In genomic region chr7:46445896-46446295, GRCm38 (mm10) we compare ENCODE assay signal across 19 mouse cellular contexts. TPM values are rescaled to one million over a fixed set of nuclear protein-coding genes. Genes with fewer than 3 reads are reported as not detected.
DNase-seq lines count a peak whose midpoint lies in the region; ATAC-seq and TF ChIP-seq lines count a peak whose summit lies in the region.
"Had no signal": no experiment of that assay in that cellular context is flagged by ENCODE, and none has a peak within 500 bp of the region (broad histone marks: within the 10 kb centered on the region; RNA-seq: fewer than 3 reads in every experiment).

No protein-coding gene starts in this region.

- no peak overlapping the region for H3K4me3 ChIP-seq in forebrain, embryonic 10.5 days
- H3K4me3 ChIP-seq in forebrain, embryonic 15.5 days: no peak overlapping the region
- no peak overlapping the region for H3K4me3 ChIP-seq in midbrain, embryonic 10.5 days
- no peak overlapping the region for H3K4me3 ChIP-seq in midbrain, embryonic 14.5 days (replicated peaks; ENCODE audit: low read depth, low read length)
- H3K4me3 ChIP-seq in hindbrain, postnatal 0 days (ENCODE audit: low read length): no peak overlapping the region
- H3K4me3 ChIP-seq in intestine, postnatal 0 days (ENCODE audit: low read depth, low read length): no peak overlapping the region
- H3K4me3 ChIP-seq: embryonic facial prominence, embryonic 12.5 days; forebrain, embryonic 13.5 days; hindbrain, embryonic 15.5 days; limb, embryonic 13.5 days; lung, embryonic 15.5 days; neural tube, embryonic 12.5 days had no signal

- no peak for TF ChIP-seq CTCF in hindbrain, postnatal 0 days (IDR thresholded peaks at IDR 0.05; ENCODE audit: low read depth)
- no peak for TF ChIP-seq CTCF in intestine, postnatal 0 days (IDR thresholded peaks at IDR 0.05; ENCODE audit: low read depth)

- H3K9ac ChIP-seq in forebrain, embryonic 15.5 days (replicated peaks): no peak overlapping the region
- H3K9ac ChIP-seq in midbrain, embryonic 14.5 days (replicated peaks; ENCODE audit: low read length): no peak overlapping the region
- no peak overlapping the region for H3K9ac ChIP-seq in hindbrain, postnatal 0 days (replicated peaks; ENCODE audit: low read length)
- H3K9ac ChIP-seq in intestine, postnatal 0 days (ENCODE audit: low read depth, low read length): no peak overlapping the region
- H3K9ac ChIP-seq: embryonic facial prominence, embryonic 12.5 days; forebrain, embryonic 13.5 days; hindbrain, embryonic 15.5 days; limb, embryonic 13.5 days; lung, embryonic 15.5 days; neural tube, embryonic 12.5 days had no signal

- DNase-seq in forebrain, embryonic 10.5 days (ENCODE audit: extremely low spot score, low spot score): no peak
- DNase-seq in midbrain, embryonic 10.5 days (ENCODE audit: low spot score): no peak
- no peak for DNase-seq in midbrain, embryonic 14.5 days
- peak; percentile 79 to 83 for DNase-seq in cerebellum, postnatal 25 days
- DNase-seq in hindbrain, postnatal 0 days (ENCODE audit: low spot score): no peak
- DNase-seq: adrenal gland, adult 2 months; kidney, adult 9 months; thymus, postnatal 25 days had no signal

- H3K27ac ChIP-seq in forebrain, embryonic 10.5 days: 0 out of 2 replicates have a peak overlapping the region, but pooled peaks have one; percentile 1
- no peak overlapping the region for H3K27ac ChIP-seq in forebrain, embryonic 15.5 days (replicated peaks)
- H3K27ac ChIP-seq in midbrain, embryonic 10.5 days (replicated peaks): 0 out of 2 replicates have a peak overlapping the region, but pooled peaks have one; percentile 13
- H3K27ac ChIP-seq in midbrain, embryonic 14.5 days (replicated peaks; ENCODE audit: low read depth, low read length): no peak overlapping the region
- H3K27ac ChIP-seq in hindbrain, postnatal 0 days: no peak overlapping the region
- no peak overlapping the region for H3K27ac ChIP-seq in intestine, postnatal 0 days (ENCODE audit: low read depth, low read length)
- H3K27ac ChIP-seq: embryonic facial prominence, embryonic 12.5 days; forebrain, embryonic 13.5 days; hindbrain, embryonic 15.5 days; limb, embryonic 13.5 days; lung, embryonic 15.5 days; neural tube, embryonic 12.5 days had no signal

- ATAC-seq in forebrain, embryonic 15.5 days (replicated peaks): no peak
- ATAC-seq in midbrain, embryonic 14.5 days (ENCODE audit: low FRiP score, low TSS enrichment): no peak
- peak; percentile 52; the same call in 1 of the 2 replicates for ATAC-seq in megakaryocyte-erythroid progenitor cell, adult 5-6 weeks (replicated peaks; ENCODE audit: low FRiP score, low TSS enrichment, poor library complexity, severe bottlenecking)
- ATAC-seq in hindbrain, postnatal 0 days: no peak
- no peak for ATAC-seq in intestine, postnatal 0 days
- ATAC-seq: forebrain, embryonic 13.5 days; midbrain, embryonic 16.5 days had no signal

- H3K4me1 ChIP-seq in forebrain, embryonic 10.5 days: peaks cover 13% of the 10 kb centered on the region
- H3K4me1 ChIP-seq in forebrain, embryonic 15.5 days: peaks cover 18% of the 10 kb centered on the region
- peaks cover 25% of the 10 kb centered on the region for H3K4me1 ChIP-seq in midbrain, embryonic 10.5 days
- H3K4me1 ChIP-seq in midbrain, embryonic 14.5 days (ENCODE audit: control insufficient read depth, insufficient read depth, low read length): peaks cover 22% of the 10 kb centered on the region
- peaks cover 14% of the 10 kb centered on the region; the same call in 1 of the 2 replicates for H3K4me1 ChIP-seq in hindbrain, postnatal 0 days (ENCODE audit: insufficient read depth, low read length)
- no peaks in the 10 kb centered on the region for H3K4me1 ChIP-seq in intestine, postnatal 0 days (replicated peaks; ENCODE audit: control insufficient read depth, insufficient read depth, low read length)
- H3K4me1 ChIP-seq: limb, embryonic 13.5 days; lung, embryonic 15.5 days had no signal

- no peaks in the 10 kb centered on the region for H3K27me3 ChIP-seq in forebrain, embryonic 10.5 days (ENCODE audit: poor library complexity, severe bottlenecking)
- H3K27me3 ChIP-seq in forebrain, embryonic 15.5 days: no peaks in the 10 kb centered on the region
- H3K27me3 ChIP-seq in midbrain, embryonic 10.5 days (ENCODE audit: low read depth, poor library complexity, severe bottlenecking): no peaks in the 10 kb centered on the region
- H3K27me3 ChIP-seq in midbrain, embryonic 14.5 days (ENCODE audit: control insufficient read depth, insufficient read depth, low read length): no peaks in the 10 kb centered on the region
- H3K27me3 ChIP-seq in hindbrain, postnatal 0 days (ENCODE audit: insufficient read depth, low read length): no peaks in the 10 kb centered on the region
- no peaks in the 10 kb centered on the region for H3K27me3 ChIP-seq in intestine, postnatal 0 days (replicated peaks; ENCODE audit: control insufficient read depth, insufficient read depth, low read length)
- H3K27me3 ChIP-seq: embryonic facial prominence, embryonic 12.5 days; forebrain, embryonic 13.5 days; hindbrain, embryonic 15.5 days; limb, embryonic 13.5 days; lung, embryonic 15.5 days; neural tube, embryonic 12.5 days had no signal

- 76% methylated on average over 6 of the region's 6 CpGs for WGBS in forebrain, embryonic 10.5 days
- WGBS in forebrain, embryonic 15.5 days: 84% methylated on average over 6 of the region's 6 CpGs
- WGBS in midbrain, embryonic 10.5 days: 84% methylated on average over 6 of the region's 6 CpGs
- whole genome bisulfite sequencing in midbrain, embryonic 14.5 days: 84% methylated on average over 6 of the region's 6 CpGs
- 76% methylated on average over 6 of the region's 6 CpGs for WGBS in hindbrain, postnatal 0 days
- WGBS in intestine, postnatal 0 days: 70% methylated on average over 6 of the region's 6 CpGs

- no peak overlapping the region for H3K4me2 ChIP-seq in forebrain, embryonic 15.5 days (replicated peaks)
- H3K4me2 ChIP-seq in midbrain, embryonic 14.5 days (ENCODE audit: low read length): no peak overlapping the region
- no peak overlapping the region for H3K4me2 ChIP-seq in hindbrain, postnatal 0 days (ENCODE audit: low read depth, low read length)
- no peak overlapping the region for H3K4me2 ChIP-seq in intestine, postnatal 0 days (replicated peaks; ENCODE audit: low read depth)
- H3K4me2 ChIP-seq: embryonic facial prominence, embryonic 12.5 days; forebrain, embryonic 13.5 days; hindbrain, embryonic 15.5 days; limb, embryonic 13.5 days; lung, embryonic 15.5 days; neural tube, embryonic 12.5 days had no signal

- no peaks in the 10 kb centered on the region for H3K36me3 ChIP-seq in forebrain, embryonic 10.5 days (replicated peaks)
- no peaks in the 10 kb centered on the region; the same call in 1 of the 2 replicates for H3K36me3 ChIP-seq in forebrain, embryonic 15.5 days
- no peaks in the 10 kb centered on the region for H3K36me3 ChIP-seq in midbrain, embryonic 10.5 days
- H3K36me3 ChIP-seq in midbrain, embryonic 14.5 days (ENCODE audit: control insufficient read depth, insufficient read depth, low read length): no peaks in the 10 kb centered on the region
- no peaks in the 10 kb centered on the region for H3K36me3 ChIP-seq in hindbrain, postnatal 0 days (ENCODE audit: insufficient read depth, low read length)
- no peaks in the 10 kb centered on the region for H3K36me3 ChIP-seq in intestine, postnatal 0 days (ENCODE audit: control insufficient read depth, insufficient read depth)
- H3K36me3 ChIP-seq: embryonic facial prominence, embryonic 12.5 days; hindbrain, embryonic 15.5 days; limb, embryonic 13.5 days; lung, embryonic 15.5 days; neural tube, embryonic 12.5 days had no signal

- H3K9me3 ChIP-seq in forebrain, embryonic 10.5 days: no peaks in the 10 kb centered on the region
- H3K9me3 ChIP-seq in forebrain, embryonic 15.5 days: no peaks in the 10 kb centered on the region
- no peaks in the 10 kb centered on the region for H3K9me3 ChIP-seq in midbrain, embryonic 10.5 days (replicated peaks)
- no peaks in the 10 kb centered on the region for H3K9me3 ChIP-seq in midbrain, embryonic 14.5 days (ENCODE audit: control insufficient read depth, low read length)
- no peaks in the 10 kb centered on the region for H3K9me3 ChIP-seq in hindbrain, postnatal 0 days (ENCODE audit: low read length)
- H3K9me3 ChIP-seq in intestine, postnatal 0 days (ENCODE audit: control insufficient read depth): no peaks in the 10 kb centered on the region
- H3K9me3 ChIP-seq: embryonic facial prominence, embryonic 12.5 days; forebrain, embryonic 13.5 days; hindbrain, embryonic 15.5 days; limb, embryonic 13.5 days; lung, embryonic 15.5 days; neural tube, embryonic 12.5 days had no signal

RNA-seq across cellular contexts. Expression of gene Kcnc1, which starts 49.6 kb away (rescaled TPM):
- 0.20 and 0.24 TPM in 2 replicates for polyA plus RNA-seq in forebrain, embryonic 10.5 days (2016; fragmentation: Nextera tagmentation; extraction: Ambion mirVana)
- 9.2 and 10.0 TPM in 2 replicates for polyA plus RNA-seq in forebrain, embryonic 15.5 days (2015; fragmentation: Nextera tagmentation; extraction: Ambion mirVana)
- polyA plus RNA-seq in midbrain, embryonic 10.5 days (2016; fragmentation: Nextera tagmentation; extraction: Ambion mirVana): 0.37 and 1.3 TPM in 2 replicates
- 13.9 and 15.4 TPM in 2 replicates for polyA plus RNA-seq in midbrain, embryonic 14.5 days (2014; fragmentation: Nextera tagmentation; extraction: Ambion mirVana)
- 1.1 and 10.7 TPM in 2 replicates for total RNA-seq in megakaryocyte-erythroid progenitor cell, adult 5-6 weeks (2014; fragmentation: Nextera tagmentation)
- 0.19 and 0.84 TPM in 2 replicates for total RNA-seq in megakaryocyte-erythroid progenitor cell, adult 5-6 weeks (2017)
- total RNA-seq in hindbrain, postnatal 0 days (2014; rRNA removed): 43.7 and 45.6 TPM in 2 replicates
- polyA plus RNA-seq in hindbrain, postnatal 0 days (2015; fragmentation: Nextera tagmentation; extraction: Ambion mirVana): 25.0 and 25.6 TPM in 2 replicates
- 0.39 and 0.72 TPM in 2 replicates for polyA plus RNA-seq in intestine, postnatal 0 days (2015; fragmentation: Nextera tagmentation; extraction: Ambion mirVana)
- polyA plus RNA-seq: heart, embryonic 14.5 days had no signal

Comparison
In these comparisons a context has a peak if more than half of its experiments do, and no peak if none do; other contexts are left out.
1. H3K27ac ChIP-seq: peak in forebrain, embryonic 10.5 days (single experiment) and midbrain, embryonic 10.5 days (single experiment); none in forebrain, embryonic 15.5 days (single experiment), midbrain, embryonic 14.5 days (single experiment), hindbrain, postnatal 0 days (single experiment) and intestine, postnatal 0 days (single experiment).
2. DNase-seq: peak in cerebellum, postnatal 25 days (2 of 2); none in forebrain, embryonic 10.5 days (single experiment), midbrain, embryonic 10.5 days (single experiment), midbrain, embryonic 14.5 days (single experiment) and hindbrain, postnatal 0 days (single experiment).